Mouse (Mus musculus) heart, embryonic 16.5 days (tissue): ENCODE results near the gene Paxx. TPM values are rescaled to one million over a fixed set of nuclear protein-coding genes. Genes with fewer than 3 reads are reported as not detected.

Experiments used
- ATAC-seq: fragments of 200-750 bp; cut with Nextera tagmentation; replicated peaks from 2 replicates; pipeline ENCODE4 v1.8.0; 2017; ENCODE audit warnings: moderate number of reproducible peaks; ENCODE audit not compliant: insufficient read depth, low FRiP score; ENCODE audit errors: extremely low read depth
- H3K27ac ChIP-seq: fragments of 300-500 bp; sonication (generic); 2 replicates; pipeline ENCODE4 v1.5.1; 2014; ENCODE audit warnings: mild to moderate bottlenecking, low read length, control low read depth, moderate library complexity
- H3K27me3 ChIP-seq: fragments of 300-500 bp; sonication (generic); 2 replicates; pipeline ENCODE4 v1.6.1; 2014; ENCODE audit warnings: low read length, mixed read lengths; ENCODE audit not compliant: control insufficient read depth, insufficient read depth
- H3K36me3 ChIP-seq: fragments of 300-500 bp; sonication (generic); 2 replicates; pipeline ENCODE4 v1.6.1; 2014; ENCODE audit not compliant: control insufficient read depth, insufficient read depth
- H3K4me1 ChIP-seq: fragments of 300-500 bp; sonication (generic); 2 replicates; pipeline ENCODE4 v1.6.1; 2014; ENCODE audit warnings: low read length, mixed read lengths; ENCODE audit not compliant: control insufficient read depth, insufficient read depth
- H3K4me2 ChIP-seq: fragments of 300-500 bp; sonication (generic); 2 replicates; pipeline ENCODE4 v1.6.1; 2014; ENCODE audit warnings: low read depth, mild to moderate bottlenecking, control low read depth, low read length
- H3K4me3 ChIP-seq: fragments of 300-500 bp; sonication (generic); 2 replicates; pipeline ENCODE4 v1.5.1; 2014; ENCODE audit warnings: mild to moderate bottlenecking, control low read depth, low read length
- H3K9ac ChIP-seq: fragments of 300-500 bp; sonication (generic); 2 replicates; pipeline ENCODE4 v1.6.1; 2014; ENCODE audit warnings: low read length, control low read depth
- H3K9me3 ChIP-seq: fragments of 300-500 bp; sonication (generic); replicated peaks from 2 replicates; pipeline ENCODE4 v1.6.1; 2016; ENCODE audit warnings: low read length; ENCODE audit not compliant: control insufficient read depth
- WGBS: fragments of 180-500 bp; shearing (Covaris S2); extraction: QIAGEN DNeasy Blood & Tissue Kit; methylation state at CpG from one replicate; pipeline ENCODE4 v1.1.7; 2014; 5-methylcytosine and 5-hydroxymethylcytosine counted together
- polyA plus RNA-seq: library from polyadenylated mRNA; unstranded; fragments of >200 nt; fragmentation: Nextera tagmentation; extraction: Ambion mirVana; gene quantifications from 2 replicates; pipeline ENCODE4 v1.2.1, GENCODE M21; 2015

The Paxx gene
- polyA plus RNA-seq, 1 experiment from 2014 or later = 37.6 TPM

- Histone ChIP-seq H3K9me3 (no peaks in the 10 kb centered on the region), H3K4me3 (no peak overlapping the region), H3K4me1 (no peaks in the 10 kb centered on the region), H3K36me3 (no peaks in the 10 kb centered on the region), H3K4me2 (no peak overlapping the region), H3K27ac (no peak overlapping the region), H3K27me3 (peaks cover 2% of the 10 kb centered on the region; the same call in 1 of the 2 replicates), H3K9ac (no peak overlapping the region)
- 67% methylated on average over 6 of the region's 6 CpGs for WGBS
- ATAC-seq = no peak
These were observed 27.2 kb upstream of the Paxx start for GRCm38 (mm10) chr2:25487965-25488670.

- no peaks in the 10 kb centered on the region for H3K9me3 ChIP-seq
- no peak overlapping the region for H3K9ac ChIP-seq
- 58% methylated on average over 11 of the region's 11 CpGs for WGBS
- ATAC-seq = no peak
- H3K27me3 ChIP-seq = peaks cover 5% of the 10 kb centered on the region; the same call in 1 of the 2 replicates
- H3K36me3 ChIP-seq = no peaks in the 10 kb centered on the region
- H3K4me3 ChIP-seq = no peak overlapping the region
- H3K4me2 ChIP-seq = no peak overlapping the region
- no peaks in the 10 kb centered on the region for H3K4me1 ChIP-seq
- H3K27ac ChIP-seq = no peak overlapping the region
These were observed 24.2 kb upstream of the Paxx start for GRCm38 (mm10) chr2:25484901-25485647.

- Histone ChIP-seq H3K4me2 (no peak overlapping the region), H3K9me3 (no peaks in the 10 kb centered on the region), H3K27ac (no peak overlapping the region), H3K27me3 (0 out of 2 replicates have a peak, but pooled peaks cover 2% of the 10 kb centered on the region), H3K4me3 (no peak overlapping the region), H3K4me1 (no peaks in the 10 kb centered on the region), H3K9ac (no peak overlapping the region), H3K36me3 (no peaks in the 10 kb centered on the region)
- ATAC-seq = no peak
- 18% methylated on average over 7 of the region's 7 CpGs for WGBS
These were observed 22.1 kb upstream of the Paxx start for GRCm38 (mm10) chr2:25482969-25483368.

GRCm38 (mm10) chr2:25480541-25480940 lies 19.6 kb upstream of the Paxx start:
- H3K9me3 ChIP-seq = no peaks in the 10 kb centered on the region
- no peak overlapping the region for H3K4me3 ChIP-seq
- no peak overlapping the region for H3K4me2 ChIP-seq
- no peak overlapping the region for H3K9ac ChIP-seq
- no peak overlapping the region for H3K27ac ChIP-seq
- H3K27me3 ChIP-seq = 0 out of 2 replicates have a peak, but pooled peaks cover 2% of the 10 kb centered on the region
- 86% methylated on average over 1 of the region's 1 CpGs for WGBS
- ATAC-seq = no peak
- H3K36me3 ChIP-seq = no peaks in the 10 kb centered on the region
- no peaks in the 10 kb centered on the region for H3K4me1 ChIP-seq

- Histone ChIP-seq H3K36me3 (no peaks in the 10 kb centered on the region), H3K9me3 (no peaks in the 10 kb centered on the region), H3K27ac (no peak overlapping the region), H3K4me3 (no peak overlapping the region), H3K4me1 (no peaks in the 10 kb centered on the region), H3K27me3 (0 out of 2 replicates have a peak, but pooled peaks cover 2% of the 10 kb centered on the region), H3K9ac (no peak overlapping the region), H3K4me2 (no peak overlapping the region)
- ATAC-seq = no peak
- WGBS = 64% methylated on average over 10 of the region's 10 CpGs
These were observed 18.8 kb upstream of the Paxx start for GRCm38 (mm10) chr2:25479551-25480311.

- H3K4me3 ChIP-seq = no peak overlapping the region
- WGBS = 77% methylated on average over 3 of the region's 3 CpGs
- H3K27ac ChIP-seq = no peak overlapping the region
- no peak overlapping the region for H3K4me2 ChIP-seq
- H3K4me1 ChIP-seq = no peaks in the 10 kb centered on the region
- no peak for ATAC-seq
- H3K9me3 ChIP-seq = no peaks in the 10 kb centered on the region
- H3K36me3 ChIP-seq = no peaks in the 10 kb centered on the region
- no peak overlapping the region for H3K9ac ChIP-seq
- 0 out of 2 replicates have a peak, but pooled peaks cover 2% of the 10 kb centered on the region for H3K27me3 ChIP-seq
These were observed 17.2 kb upstream of the Paxx start for GRCm38 (mm10) chr2:25477967-25478675.

GRCm38 (mm10) chr2:25477541-25477940 lies 16.6 kb upstream of the Paxx start:
- H3K27ac ChIP-seq = no peak overlapping the region
- no peak overlapping the region for H3K4me2 ChIP-seq
- no peaks in the 10 kb centered on the region for H3K4me1 ChIP-seq
- H3K36me3 ChIP-seq = no peaks in the 10 kb centered on the region
- ATAC-seq = no peak
- no peaks in the 10 kb centered on the region for H3K27me3 ChIP-seq
- no peaks in the 10 kb centered on the region for H3K9me3 ChIP-seq
- H3K4me3 ChIP-seq = no peak overlapping the region
- 79% methylated on average over 8 of the region's 8 CpGs for WGBS
- no peak overlapping the region for H3K9ac ChIP-seq

GRCm38 (mm10) chr2:25472550-25472949 lies 11.7 kb upstream of the Paxx start:
- Histone ChIP-seq H3K27ac (no peak overlapping the region), H3K36me3 (no peaks in the 10 kb centered on the region), H3K9ac (no peak overlapping the region), H3K9me3 (no peaks in the 10 kb centered on the region), H3K27me3 (no peaks in the 10 kb centered on the region), H3K4me3 (no peak overlapping the region), H3K4me2 (no peak overlapping the region), H3K4me1 (peaks cover 22% of the 10 kb centered on the region)
- WGBS = 67% methylated on average over 2 of the region's 2 CpGs
- ATAC-seq = no peak
